Mouse (Mus musculus) midbrain, embryonic 15.5 days (tissue): ENCODE data around the gene Slc4a11. TPM values are rescaled to one million over a fixed set of nuclear protein-coding genes. Genes with fewer than 3 reads are reported as not detected.
A peak's percentile ranks its signal among the peaks of the same experiment; 100 is the strongest.

Experiments
- ATAC-seq: fragments of 200-750 bp; cut with Nextera tagmentation; replicated peaks from 2 replicates; pipeline ENCODE4 v1.8.0; 2017; ENCODE audit warnings: moderate TSS enrichment
- H3K27ac ChIP-seq: fragments of 300-500 bp; sonication (generic); 2 replicates; pipeline ENCODE4 v1.5.1; 2015; ENCODE audit warnings: mild to moderate bottlenecking, inconsistent platforms
- H3K27me3 ChIP-seq: fragments of 300-500 bp; sonication (generic); replicated peaks from 2 replicates; pipeline ENCODE4 v1.6.1; 2015; ENCODE audit warnings: inconsistent platforms
- H3K36me3 ChIP-seq: fragments of 300-500 bp; sonication (generic); replicated peaks from 2 replicates; pipeline ENCODE4 v1.6.1; 2015; ENCODE audit warnings: inconsistent platforms
- H3K4me1 ChIP-seq: fragments of 300-500 bp; sonication (generic); 2 replicates; pipeline ENCODE4 v1.6.1; 2015; ENCODE audit warnings: inconsistent platforms
- H3K4me2 ChIP-seq: fragments of 300-500 bp; sonication (generic); 2 replicates; pipeline ENCODE4 v1.6.1; 2015; ENCODE audit warnings: inconsistent platforms, mild to moderate bottlenecking, moderate library complexity
- H3K4me3 ChIP-seq: fragments of 300-500 bp; sonication (generic); 2 replicates; pipeline ENCODE4 v1.5.1; 2015; ENCODE audit warnings: mild to moderate bottlenecking, inconsistent platforms
- H3K9ac ChIP-seq: fragments of 300-500 bp; sonication (generic); 2 replicates; pipeline ENCODE4 v1.6.1; 2015; ENCODE audit warnings: mild to moderate bottlenecking, inconsistent platforms
- H3K9me3 ChIP-seq: fragments of 300-500 bp; sonication (generic); 2 replicates; pipeline ENCODE4 v1.6.1; 2016; ENCODE audit warnings: inconsistent platforms
- WGBS: fragments of 180-500 bp; shearing (Covaris S2); methylation state at CpG from one replicate; pipeline ENCODE4 v1.1.7; 2015; ENCODE audit warnings: mixed read lengths; 5-methylcytosine and 5-hydroxymethylcytosine counted together
- polyA plus RNA-seq: library from polyadenylated mRNA; unstranded; fragments of >200 nt; fragmentation: Nextera tagmentation; extraction: Ambion mirVana; gene quantifications from 2 replicates; pipeline ENCODE4 v1.2.1, GENCODE M21; 2015

Slc4a11 gene
- polyA plus RNA-seq, 1 experiment from 2014 or later, result 0.65 TPM

- Histone ChIP-seq H3K9ac (no peak overlapping the region), H3K4me1 (no peaks in the 10 kb centered on the region), H3K4me2 (no peak overlapping the region), H3K36me3 (peaks cover 30% of the 10 kb centered on the region), H3K27me3 (no peaks in the 10 kb centered on the region), H3K27ac (no peak overlapping the region), H3K4me3 (no peak overlapping the region), H3K9me3 (no peaks in the 10 kb centered on the region)
- WGBS, result 70% methylated on average over 4 of the region's 4 CpGs
- no peak for ATAC-seq
Measured at GRCm38 (mm10) chr2:130706602-130707001, 9.3 kb upstream of the Slc4a11 start.

GRCm38 (mm10) chr2:130705178-130705577 lies 7.9 kb upstream of the Slc4a11 start:
- Histone ChIP-seq H3K27me3 (no peaks in the 10 kb centered on the region; the same call in 1 of the 2 replicates), H3K27ac (no peak overlapping the region), H3K4me3 (no peak overlapping the region), H3K4me1 (no peaks in the 10 kb centered on the region), H3K4me2 (no peak overlapping the region), H3K9ac (no peak overlapping the region), H3K36me3 (peaks cover 15% of the 10 kb centered on the region), H3K9me3 (no peaks in the 10 kb centered on the region)
- 72% methylated on average over 6 of the region's 6 CpGs for whole genome bisulfite sequencing
- ATAC-seq, result no peak

- Histone ChIP-seq H3K9me3 (no peaks in the 10 kb centered on the region), H3K9ac (no peak overlapping the region), H3K36me3 (peaks cover 12% of the 10 kb centered on the region; the same call in 1 of the 2 replicates), H3K4me3 (no peak overlapping the region), H3K27me3 (peaks cover 4% of the 10 kb centered on the region; the same call in 1 of the 2 replicates), H3K4me2 (no peak overlapping the region), H3K4me1 (no peaks in the 10 kb centered on the region), H3K27ac (no peak overlapping the region)
- 0 out of 2 replicates have a peak, but pooled peaks have one; percentile 33 for ATAC-seq
- 71% methylated on average over 9 of the region's 9 CpGs for WGBS
Measured at GRCm38 (mm10) chr2:130704040-130705001, 7.0 kb upstream of the Slc4a11 start.

- peak; percentile 30; the same call in 1 of the 2 replicates for ATAC-seq
- no peaks in the 10 kb centered on the region for H3K36me3 ChIP-seq
- WGBS, result under 1% methylated on average over 14 of the region's 14 CpGs
- H3K9me3 ChIP-seq, result no peaks in the 10 kb centered on the region
- H3K4me2 ChIP-seq, result peak overlapping the region; percentile 98
- peak overlapping the region; percentile 48 for H3K4me3 ChIP-seq
- H3K27ac ChIP-seq, result no peak overlapping the region
- H3K27me3 ChIP-seq, result peaks cover 43% of the 10 kb centered on the region
- H3K9ac ChIP-seq, result no peak overlapping the region
- H3K4me1 ChIP-seq, result peaks cover 18% of the 10 kb centered on the region
Measured at GRCm38 (mm10) chr2:130697821-130698266, 525 bp upstream of the Slc4a11 start.

- Histone ChIP-seq H3K4me3 (peak overlapping the region; percentile 48), H3K9me3 (no peaks in the 10 kb centered on the region), H3K4me1 (peaks cover 18% of the 10 kb centered on the region), H3K4me2 (peak overlapping the region; percentile 98), H3K27ac (no peak overlapping the region), H3K9ac (peak overlapping the region; percentile 35), H3K27me3 (peaks cover 43% of the 10 kb centered on the region), H3K36me3 (no peaks in the 10 kb centered on the region)
- peak; percentile 43 for ATAC-seq
- under 1% methylated on average over 31 of the region's 31 CpGs for WGBS
Measured at GRCm38 (mm10) chr2:130696700-130697152, 593 bp downstream of the Slc4a11 start.

- Histone ChIP-seq H3K36me3 (no peaks in the 10 kb centered on the region), H3K27me3 (peaks cover 36% of the 10 kb centered on the region), H3K9me3 (no peaks in the 10 kb centered on the region), H3K27ac (no peak overlapping the region), H3K4me1 (peaks cover 18% of the 10 kb centered on the region), H3K9ac (no peak overlapping the region), H3K4me2 (no peak overlapping the region), H3K4me3 (no peak overlapping the region)
- WGBS, result 36% methylated on average over 3 of the region's 3 CpGs
- no peak for ATAC-seq
Measured at GRCm38 (mm10) chr2:130693563-130693962, 3.8 kb downstream of the Slc4a11 start.

GRCm38 (mm10) chr2:130689011-130689410 lies 8.3 kb downstream of the Slc4a11 start:
- WGBS, result 85% methylated on average over 2 of the region's 2 CpGs
- Histone ChIP-seq H3K9ac (no peak overlapping the region), H3K9me3 (no peaks in the 10 kb centered on the region), H3K27ac (no peak overlapping the region), H3K36me3 (0 out of 2 replicates have a peak, but pooled peaks cover 3% of the 10 kb centered on the region), H3K27me3 (no peaks in the 10 kb centered on the region), H3K4me1 (no peaks in the 10 kb centered on the region), H3K4me2 (no peak overlapping the region), H3K4me3 (no peak overlapping the region)
- ATAC-seq, result no peak

GRCm38 (mm10) chr2:130685426-130685825 lies 11.9 kb downstream of the Slc4a11 start:
- H3K27me3 ChIP-seq, result no peaks in the 10 kb centered on the region
- H3K27ac ChIP-seq, result no peak overlapping the region
- H3K9me3 ChIP-seq, result no peaks in the 10 kb centered on the region
- peaks cover 21% of the 10 kb centered on the region for H3K36me3 ChIP-seq
- 93% methylated on average over 9 of the region's 9 CpGs for WGBS
- no peak overlapping the region for H3K4me3 ChIP-seq
- no peak overlapping the region for H3K9ac ChIP-seq
- no peaks in the 10 kb centered on the region for H3K4me1 ChIP-seq
- no peak overlapping the region for H3K4me2 ChIP-seq
- ATAC-seq, result no peak

GRCm38 (mm10) chr2:130681531-130681930 lies 15.8 kb downstream of the Slc4a11 start:
- Histone ChIP-seq H3K4me1 (no peaks in the 10 kb centered on the region), H3K36me3 (peaks cover 54% of the 10 kb centered on the region), H3K4me3 (no peak overlapping the region), H3K27ac (no peak overlapping the region), H3K9ac (no peak overlapping the region), H3K9me3 (no peaks in the 10 kb centered on the region), H3K27me3 (no peaks in the 10 kb centered on the region), H3K4me2 (no peak overlapping the region)
- ATAC-seq, result no peak
- 91% methylated on average over 3 of the region's 3 CpGs for WGBS

- Histone ChIP-seq H3K27ac (no peak overlapping the region), H3K4me1 (no peaks in the 10 kb centered on the region), H3K36me3 (peaks cover 65% of the 10 kb centered on the region), H3K27me3 (no peaks in the 10 kb centered on the region), H3K9me3 (no peaks in the 10 kb centered on the region), H3K4me2 (no peak overlapping the region), H3K9ac (no peak overlapping the region), H3K4me3 (no peak overlapping the region)
- 89% methylated on average over 6 of the region's 6 CpGs for WGBS
- no peak for ATAC-seq
Measured at GRCm38 (mm10) chr2:130679899-130680298, 17.4 kb downstream of the Slc4a11 start.

GRCm38 (mm10) chr2:130679154-130679553 lies 18.2 kb downstream of the Slc4a11 start:
- no peak for ATAC-seq
- Histone ChIP-seq H3K27me3 (no peaks in the 10 kb centered on the region), H3K4me1 (no peaks in the 10 kb centered on the region), H3K9ac (no peak overlapping the region), H3K4me2 (no peak overlapping the region), H3K9me3 (no peaks in the 10 kb centered on the region), H3K27ac (no peak overlapping the region), H3K4me3 (no peak overlapping the region), H3K36me3 (peaks cover 70% of the 10 kb centered on the region)
- WGBS, result 96% methylated on average over 12 of the region's 12 CpGs

- WGBS, result 91% methylated on average over 10 of the region's 10 CpGs
- ATAC-seq, result no peak
- H3K4me2 ChIP-seq, result no peak overlapping the region
- no peak overlapping the region for H3K4me3 ChIP-seq
- H3K36me3 ChIP-seq, result peaks cover 84% of the 10 kb centered on the region
- no peaks in the 10 kb centered on the region for H3K4me1 ChIP-seq
- no peaks in the 10 kb centered on the region for H3K27me3 ChIP-seq
- no peak overlapping the region for H3K9ac ChIP-seq
- no peaks in the 10 kb centered on the region for H3K9me3 ChIP-seq
- H3K27ac ChIP-seq, result no peak overlapping the region
Measured at GRCm38 (mm10) chr2:130677211-130677610, 20.1 kb downstream of the Slc4a11 start.
